Comparison of ENCODE assay signal across 22 mouse cellular contexts in the genomic region with DNA sequence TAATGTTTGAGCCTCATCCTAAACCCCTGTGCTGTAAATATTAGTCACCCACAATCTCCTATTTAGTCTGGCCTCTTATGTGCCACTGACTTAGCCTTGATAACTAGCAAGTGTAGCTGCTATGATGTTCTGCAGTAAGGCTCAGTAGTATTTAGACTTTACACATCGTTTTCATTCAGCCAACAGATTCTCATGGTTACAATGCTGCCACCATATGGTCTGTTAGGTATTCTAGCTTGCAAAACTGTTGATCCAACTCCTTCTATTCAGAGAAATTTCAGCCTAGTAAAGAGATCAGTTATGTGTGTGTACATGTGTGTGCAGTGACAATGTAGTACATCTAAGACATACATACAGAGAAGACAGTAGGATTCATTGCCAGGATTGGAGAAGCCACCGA.
A peak's percentile ranks its signal among the peaks of the same experiment; 100 is the strongest.
DNase-seq lines count a peak whose midpoint lies in the region; ATAC-seq and TF ChIP-seq lines count a peak whose summit lies in the region.
"Had no signal": no experiment of that assay in that cellular context is flagged by ENCODE, and none has a peak within 500 bp of the region (broad histone marks: within the 10 kb centered on the region; RNA-seq: fewer than 3 reads in every experiment).

No protein-coding gene starts in this region.

- TF ChIP-seq EP300 in stomach, postnatal 0 days (optimal IDR thresholded peaks at IDR 0.05) = no peak

- ATAC-seq in forebrain, postnatal 0 days = peak; percentile 32; the same call in 1 of the 2 replicates
- no peak for ATAC-seq in forebrain, embryonic 11.5 days (replicated peaks; ENCODE audit: low FRiP score)
- no peak for ATAC-seq in midbrain, embryonic 14.5 days (ENCODE audit: low FRiP score, low TSS enrichment)
- ATAC-seq in midbrain, embryonic 13.5 days = no peak
- ATAC-seq in stomach, postnatal 0 days (ENCODE audit: low FRiP score, low TSS enrichment) = no peak
- ATAC-seq: activated CD4-positive, CD25-positive, alpha-beta regulatory T cell, adult 4 months; forebrain, embryonic 15.5 days; intestine, embryonic 16.5 days; Patski had no signal

- no peak for DNase-seq in forebrain, postnatal 0 days
- no peak for DNase-seq in forebrain, embryonic 11.5 days (ENCODE audit: low spot score)
- no peak for DNase-seq in layer of hippocampus, adult 2 months (ENCODE audit: low spot score in 2 of 2)
- DNase-seq in layer of hippocampus, adult 9-10 months (ENCODE audit: low spot score) = no peak
- DNase-seq in midbrain, embryonic 14.5 days = peak; percentile 21
- no peak for DNase-seq in stomach, postnatal 0 days (ENCODE audit: low spot score)
- DNase-seq: adrenal gland, adult 8-10 months; adrenal gland, postnatal 36 days; cerebellum, adult 11-12 months; cerebellum, adult 9-10 months; gastrocnemius, postnatal 36 days; heart, adult 18-20 months; heart, postnatal 10 days had no signal

- H3K4me3 ChIP-seq in forebrain, postnatal 0 days (ENCODE audit: low read depth, low read length) = no peak overlapping the region
- no peak overlapping the region for H3K4me3 ChIP-seq in forebrain, embryonic 11.5 days (ENCODE audit: low read depth, low read length)
- H3K4me3 ChIP-seq in layer of hippocampus, adult 2 months = no peak overlapping the region
- H3K4me3 ChIP-seq in midbrain, embryonic 14.5 days (replicated peaks; ENCODE audit: low read depth, low read length) = no peak overlapping the region
- H3K4me3 ChIP-seq in midbrain, embryonic 13.5 days (replicated peaks) = no peak overlapping the region
- no peak overlapping the region for H3K4me3 ChIP-seq in stomach, postnatal 0 days (ENCODE audit: low read depth, low read length)
- H3K4me3 ChIP-seq: embryonic facial prominence, embryonic 12.5 days; forebrain, embryonic 15.5 days; heart, embryonic 10.5 days; hindbrain, embryonic 13.5 days had no signal

- H3K4me2 ChIP-seq in forebrain, postnatal 0 days (ENCODE audit: low read depth) = no peak overlapping the region
- H3K4me2 ChIP-seq in forebrain, embryonic 11.5 days (ENCODE audit: low read depth, low read length, severe bottlenecking) = no peak overlapping the region
- no peak overlapping the region for H3K4me2 ChIP-seq in midbrain, embryonic 14.5 days (ENCODE audit: low read length)
- H3K4me2 ChIP-seq in midbrain, embryonic 13.5 days (replicated peaks) = no peak overlapping the region
- no peak overlapping the region for H3K4me2 ChIP-seq in stomach, postnatal 0 days (replicated peaks; ENCODE audit: low read depth)
- H3K4me2 ChIP-seq: embryonic facial prominence, embryonic 12.5 days; forebrain, embryonic 15.5 days; hindbrain, embryonic 13.5 days had no signal

- no peak overlapping the region for H3K9ac ChIP-seq in forebrain, postnatal 0 days
- no peak overlapping the region for H3K9ac ChIP-seq in forebrain, embryonic 11.5 days (ENCODE audit: low read length)
- no peak overlapping the region for H3K9ac ChIP-seq in midbrain, embryonic 14.5 days (replicated peaks; ENCODE audit: low read length)
- no peak overlapping the region for H3K9ac ChIP-seq in midbrain, embryonic 13.5 days (replicated peaks)
- H3K9ac ChIP-seq in stomach, postnatal 0 days (ENCODE audit: low read length) = no peak overlapping the region
- H3K9ac ChIP-seq: embryonic facial prominence, embryonic 12.5 days; forebrain, embryonic 15.5 days; hindbrain, embryonic 13.5 days had no signal

- H3K4me1 ChIP-seq in forebrain, postnatal 0 days (ENCODE audit: insufficient read depth) = no peaks in the 10 kb centered on the region
- no peaks in the 10 kb centered on the region for H3K4me1 ChIP-seq in forebrain, embryonic 11.5 days (replicated peaks; ENCODE audit: control insufficient read depth, insufficient read depth, low read length)
- no peaks in the 10 kb centered on the region for H3K4me1 ChIP-seq in midbrain, embryonic 14.5 days (ENCODE audit: control insufficient read depth, insufficient read depth, low read length)
- no peaks in the 10 kb centered on the region for H3K4me1 ChIP-seq in midbrain, embryonic 13.5 days (replicated peaks)
- no peaks in the 10 kb centered on the region for H3K4me1 ChIP-seq in stomach, postnatal 0 days (replicated peaks; ENCODE audit: control insufficient read depth, insufficient read depth)
- H3K4me1 ChIP-seq: embryonic facial prominence, embryonic 12.5 days; forebrain, embryonic 15.5 days; heart, embryonic 10.5 days; hindbrain, embryonic 13.5 days had no signal

- H3K36me3 ChIP-seq in forebrain, postnatal 0 days (ENCODE audit: insufficient read depth) = no peaks in the 10 kb centered on the region
- H3K36me3 ChIP-seq in forebrain, embryonic 11.5 days (ENCODE audit: control insufficient read depth, insufficient read depth, low read length) = no peaks in the 10 kb centered on the region
- H3K36me3 ChIP-seq in midbrain, embryonic 14.5 days (ENCODE audit: control insufficient read depth, insufficient read depth, low read length) = no peaks in the 10 kb centered on the region
- H3K36me3 ChIP-seq in midbrain, embryonic 13.5 days = no peaks in the 10 kb centered on the region
- H3K36me3 ChIP-seq in stomach, postnatal 0 days (ENCODE audit: control insufficient read depth, insufficient read depth, low read length) = no peaks in the 10 kb centered on the region
- H3K36me3 ChIP-seq: embryonic facial prominence, embryonic 12.5 days; forebrain, embryonic 15.5 days; heart, embryonic 10.5 days; hindbrain, embryonic 13.5 days had no signal

- 57% methylated on average over 2 of the region's 2 CpGs for WGBS in forebrain, postnatal 0 days
- WGBS in forebrain, embryonic 11.5 days = 71% methylated on average over 2 of the region's 2 CpGs
- whole genome bisulfite sequencing in midbrain, embryonic 14.5 days = 67% methylated on average over 2 of the region's 2 CpGs
- 70% methylated on average over 2 of the region's 2 CpGs for WGBS in midbrain, embryonic 13.5 days
- 54% methylated on average over 2 of the region's 2 CpGs for WGBS in stomach, postnatal 0 days

- no peak overlapping the region for H3K27ac ChIP-seq in forebrain, postnatal 0 days (ENCODE audit: low read depth, low read length)
- H3K27ac ChIP-seq in forebrain, embryonic 11.5 days (ENCODE audit: low read depth, low read length) = no peak overlapping the region
- H3K27ac ChIP-seq in layer of hippocampus, adult 2 months = no peak overlapping the region
- H3K27ac ChIP-seq in midbrain, embryonic 14.5 days (replicated peaks; ENCODE audit: low read depth, low read length) = no peak overlapping the region
- no peak overlapping the region for H3K27ac ChIP-seq in midbrain, embryonic 13.5 days
- H3K27ac ChIP-seq in stomach, postnatal 0 days (replicated peaks) = no peak overlapping the region
- H3K27ac ChIP-seq: embryonic facial prominence, embryonic 12.5 days; forebrain, embryonic 15.5 days; heart, embryonic 10.5 days; hindbrain, embryonic 13.5 days had no signal

- no peaks in the 10 kb centered on the region for H3K27me3 ChIP-seq in forebrain, postnatal 0 days (ENCODE audit: insufficient read depth, low read length)
- no peaks in the 10 kb centered on the region for H3K27me3 ChIP-seq in forebrain, embryonic 11.5 days (ENCODE audit: control insufficient read depth, insufficient read depth, low read length)
- no peaks in the 10 kb centered on the region for H3K27me3 ChIP-seq in midbrain, embryonic 14.5 days (ENCODE audit: control insufficient read depth, insufficient read depth, low read length)
- no peaks in the 10 kb centered on the region for H3K27me3 ChIP-seq in midbrain, embryonic 13.5 days
- no peaks in the 10 kb centered on the region for H3K27me3 ChIP-seq in stomach, postnatal 0 days (ENCODE audit: control insufficient read depth, insufficient read depth, low read length)
- H3K27me3 ChIP-seq: CH12.LX; embryonic facial prominence, embryonic 12.5 days; forebrain, embryonic 15.5 days; hindbrain, embryonic 13.5 days; Patski had no signal

- TF ChIP-seq CTCF in forebrain, postnatal 0 days (IDR thresholded peaks at IDR 0.05; ENCODE audit: low read depth) = peak; percentile 39
- 0 out of 2 replicates have a peak, but pooled peaks have one; percentile 22 for TF ChIP-seq CTCF in layer of hippocampus, adult 2 months (conservative IDR thresholded peaks at IDR 0.05)
- peak; percentile 7; the same call in 1 of the 2 replicates for TF ChIP-seq CTCF in stomach, postnatal 0 days (IDR thresholded peaks at IDR 0.05; ENCODE audit: low read depth)

- no peaks in the 10 kb centered on the region for H3K9me3 ChIP-seq in forebrain, postnatal 0 days (ENCODE audit: low read length)
- no peaks in the 10 kb centered on the region for H3K9me3 ChIP-seq in forebrain, embryonic 11.5 days (ENCODE audit: control insufficient read depth, low read length)
- no peaks in the 10 kb centered on the region for H3K9me3 ChIP-seq in midbrain, embryonic 14.5 days (ENCODE audit: control insufficient read depth, low read length)
- no peaks in the 10 kb centered on the region for H3K9me3 ChIP-seq in midbrain, embryonic 13.5 days
- no peaks in the 10 kb centered on the region for H3K9me3 ChIP-seq in stomach, postnatal 0 days (ENCODE audit: control insufficient read depth, low read length)
- H3K9me3 ChIP-seq: embryonic facial prominence, embryonic 12.5 days; forebrain, embryonic 15.5 days; heart, embryonic 10.5 days; hindbrain, embryonic 13.5 days had no signal
